Mouse (Mus musculus): Measurements from ENCODE around the gene Galnt7.

The Galnt7 gene

DNA sequence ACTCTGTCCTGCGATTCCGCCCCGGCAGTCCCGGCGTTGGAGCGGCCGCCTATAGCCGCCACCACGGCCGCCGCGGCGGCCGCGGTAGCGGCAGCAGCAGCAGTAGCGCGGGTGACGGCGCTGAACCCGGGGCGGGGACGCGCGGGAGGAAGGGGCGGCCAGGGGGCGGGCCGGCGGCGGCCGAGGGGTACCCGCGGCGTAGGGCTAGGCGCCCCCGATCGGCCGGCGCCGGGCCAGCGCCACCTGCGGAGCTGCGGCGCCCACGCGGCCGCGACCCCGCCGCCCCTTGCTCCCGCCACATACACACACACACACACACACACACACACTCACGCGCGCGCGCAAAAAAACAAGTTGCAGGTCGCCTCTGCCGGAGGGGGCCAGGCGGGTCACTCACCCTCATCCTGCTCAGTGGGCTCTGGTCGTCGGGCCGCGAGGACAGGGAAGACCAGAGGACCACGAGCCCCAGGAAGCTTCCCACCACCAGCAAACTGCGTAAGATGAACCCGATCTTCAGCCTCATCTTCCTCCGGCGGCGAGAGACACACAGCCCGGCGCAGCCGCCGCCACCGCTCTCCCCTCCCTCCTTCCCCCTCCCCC lies at the start of gene Galnt7:
Galnt7 (minus strand) TSS at position 577 of the 600 bp plus-strand sequence.
- DNase-seq (ENCODE audit: low spot score) = peak; percentile 80

DNA sequence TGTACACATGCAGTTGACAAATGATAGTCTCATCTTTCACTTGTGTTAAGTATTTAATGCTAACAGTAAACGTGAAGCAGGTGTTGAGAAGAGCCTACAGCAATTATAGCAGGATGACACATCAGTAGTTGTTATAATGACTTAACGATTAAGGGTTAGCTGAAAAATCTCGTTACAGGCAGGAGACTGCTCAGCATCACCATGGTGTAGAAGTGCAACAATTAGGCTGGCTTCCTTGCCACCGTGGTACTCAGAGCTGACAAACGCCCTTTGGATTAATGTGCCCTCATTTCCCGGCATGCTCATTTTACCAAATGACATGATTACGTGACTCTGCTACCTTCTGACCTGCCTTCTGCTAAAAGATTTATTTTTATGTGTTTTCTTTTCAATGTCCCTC lies 35.8 kb upstream of the Galnt7 start:
- DNase-seq (ENCODE audit: low spot score) = no peak

DNA sequence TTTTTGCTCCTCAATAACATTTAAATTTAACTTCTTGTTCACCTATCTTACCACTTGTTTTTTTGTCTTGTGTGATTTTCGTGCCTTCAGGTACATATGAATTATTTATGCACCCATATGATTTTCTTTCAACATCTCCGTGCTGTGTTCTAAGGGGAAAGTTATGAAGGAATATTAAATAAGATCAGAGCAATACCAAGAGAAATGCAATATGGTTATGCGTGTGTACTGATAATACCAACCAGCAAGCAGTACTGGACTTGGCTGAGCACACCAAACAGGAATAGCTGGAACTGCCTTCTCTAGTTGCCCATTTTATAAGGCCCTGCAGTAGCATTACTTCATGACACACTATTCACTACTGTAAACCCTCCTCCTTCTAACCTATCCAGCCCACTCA lies 33.0 kb upstream of the Galnt7 start:
- no peak for DNase-seq (ENCODE audit: low spot score)

DNA sequence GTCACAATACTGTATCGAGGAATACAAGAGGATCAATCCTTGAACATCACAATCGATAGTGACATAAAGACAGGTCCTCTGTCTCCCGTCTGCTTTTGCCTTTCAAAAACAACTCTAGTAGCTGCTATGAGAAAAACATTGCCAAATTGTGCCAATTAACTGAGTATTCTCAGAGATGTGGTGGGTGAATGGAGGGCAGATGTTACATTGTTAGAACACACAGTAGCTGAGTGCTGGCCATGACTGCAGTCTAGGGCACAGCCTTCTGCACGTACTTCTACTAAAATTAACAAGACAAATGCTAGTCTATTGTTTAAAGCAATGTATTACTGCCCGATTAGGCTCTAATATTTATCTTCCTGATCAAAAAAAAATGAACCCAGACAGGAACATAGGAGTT lies 27.2 kb upstream of the Galnt7 start:
- no peak for DNase-seq (ENCODE audit: low spot score)

DNA sequence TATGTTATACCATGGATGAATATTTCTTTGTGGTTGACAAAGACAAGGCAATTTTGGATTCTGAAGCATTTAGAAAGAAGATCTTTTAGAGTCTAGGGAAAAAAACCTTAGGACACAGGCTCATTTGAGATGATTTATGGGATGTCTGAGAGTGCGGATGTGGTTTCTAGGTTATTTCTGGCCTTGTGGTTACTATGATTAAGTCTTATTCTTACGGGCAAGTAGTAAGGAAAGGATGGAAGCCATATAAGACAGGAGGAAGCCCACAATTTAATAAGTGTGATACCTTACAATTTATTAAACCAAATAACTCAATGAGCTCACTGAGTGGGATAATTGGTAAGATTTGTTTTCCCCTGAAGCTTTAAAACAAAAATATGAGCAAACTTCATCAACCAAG lies 11.3 kb upstream of the Galnt7 start:
- DNase-seq (ENCODE audit: low spot score) = no peak

DNA sequence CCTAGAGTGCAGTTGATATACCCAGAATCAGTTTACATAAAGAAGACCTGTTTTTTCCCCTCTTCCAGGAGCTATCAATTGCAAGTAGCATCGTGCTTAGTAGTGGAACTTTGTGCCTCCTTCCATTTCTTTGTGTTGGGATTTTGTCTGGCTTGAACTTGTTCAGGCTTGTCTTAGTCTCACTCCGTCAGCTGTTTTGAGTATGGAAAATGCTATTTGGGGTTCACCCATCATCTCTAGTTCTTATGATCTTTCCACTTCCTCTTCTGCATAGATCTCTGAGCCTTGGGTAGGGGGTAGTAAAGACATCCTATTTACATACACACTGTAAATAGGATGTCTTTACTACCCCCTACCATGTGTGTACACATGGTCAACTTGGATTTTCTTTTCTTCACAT lies 7.2 kb upstream of the Galnt7 start:
- no peak for DNase-seq (ENCODE audit: low spot score)

DNA sequence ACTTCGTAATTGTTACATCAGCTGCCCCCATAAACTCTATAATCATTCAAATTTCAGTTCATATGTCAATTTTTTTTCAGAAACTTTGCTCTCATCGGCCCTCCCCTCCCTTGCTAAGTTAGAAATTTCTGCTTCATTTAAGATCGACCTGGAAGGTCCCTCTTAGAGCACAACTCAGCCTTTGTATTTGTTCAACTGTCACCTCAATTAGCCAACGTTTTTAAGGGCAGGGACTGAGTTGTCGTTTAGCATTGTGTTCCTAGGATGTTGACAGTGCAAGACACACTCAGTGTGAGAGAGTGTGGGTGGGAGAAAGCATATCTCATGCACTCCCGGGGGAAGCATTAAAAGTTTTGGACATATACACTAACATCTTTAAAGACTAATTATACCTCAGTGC lies 3.6 kb upstream of the Galnt7 start:
- no peak for DNase-seq (ENCODE audit: low spot score)

DNA sequence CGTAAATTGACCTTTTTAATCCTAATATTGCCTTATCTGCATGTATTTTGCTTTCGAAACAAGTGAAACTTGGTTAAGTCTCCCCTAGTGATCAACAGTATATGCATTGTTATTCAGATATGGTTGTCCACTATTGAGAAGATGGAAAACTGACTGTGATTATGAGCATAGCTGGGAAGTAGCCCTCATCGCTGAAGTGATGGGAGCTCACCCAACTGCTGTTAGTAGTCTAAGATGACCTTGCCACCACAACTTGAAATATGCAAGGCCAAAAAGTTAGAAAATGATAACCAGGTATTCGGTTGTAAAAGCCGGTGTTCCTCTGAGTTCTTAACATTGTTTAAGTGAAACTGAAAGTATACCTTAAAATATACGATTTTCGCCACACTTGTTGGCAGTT lies 1.3 kb upstream of the Galnt7 start:
- DNase-seq (ENCODE audit: low spot score) = no peak

DNA sequence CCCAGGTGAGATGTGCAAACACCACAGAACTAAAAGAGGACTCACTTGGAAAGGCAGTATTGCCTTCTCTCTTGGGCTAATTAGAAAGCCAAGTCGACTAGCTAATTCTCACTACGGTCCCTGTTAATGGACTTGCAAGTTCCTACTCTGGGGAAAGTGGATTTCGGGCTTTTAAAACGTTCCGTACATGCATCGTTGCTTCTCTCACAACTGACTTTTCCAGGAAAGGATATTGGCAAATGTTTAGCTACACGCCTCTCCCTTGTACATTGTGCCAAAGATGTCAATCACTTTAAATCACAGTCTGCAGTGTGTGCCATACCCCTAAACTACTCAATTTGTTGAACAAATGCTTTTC lies 915 bp upstream of the Galnt7 start:
- no peak for DNase-seq (ENCODE audit: low spot score)

DNA sequence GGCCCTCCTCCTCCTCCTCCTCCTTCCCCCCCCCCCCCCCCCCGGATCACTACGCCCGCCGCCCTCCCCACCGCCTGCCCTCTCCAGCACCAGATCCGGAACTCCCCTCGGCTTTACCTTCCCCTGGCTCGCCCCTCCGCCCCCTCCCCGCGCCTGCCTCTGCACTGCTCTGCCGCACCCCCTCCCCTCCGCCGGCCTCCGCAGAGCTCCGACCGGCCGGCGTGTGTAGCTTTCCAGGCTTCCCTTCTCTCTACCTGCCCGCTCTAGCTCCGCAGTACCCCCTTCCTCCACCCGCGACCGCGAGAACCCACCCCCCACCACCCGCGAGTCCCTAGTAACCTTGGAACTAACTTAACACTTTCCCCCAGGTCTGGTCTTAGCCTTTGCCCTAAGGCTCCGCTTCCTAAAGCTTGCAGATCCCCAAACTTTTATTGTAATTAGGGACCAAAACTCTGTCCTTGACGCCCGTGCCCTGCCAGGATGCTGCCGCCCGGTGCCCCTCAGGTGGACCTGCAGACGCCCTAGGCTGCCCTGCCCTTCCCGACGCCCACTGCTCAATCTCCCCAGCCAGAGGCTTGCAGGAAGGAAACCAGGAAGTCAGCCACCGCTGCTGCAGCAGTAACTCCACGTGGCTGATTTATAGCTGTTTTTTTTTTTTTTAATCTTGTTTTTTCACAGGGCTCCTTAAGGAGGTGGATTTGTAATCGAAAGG lies 380 bp upstream of the Galnt7 start:
- peak; percentile 48 for DNase-seq (ENCODE audit: low spot score)

DNA sequence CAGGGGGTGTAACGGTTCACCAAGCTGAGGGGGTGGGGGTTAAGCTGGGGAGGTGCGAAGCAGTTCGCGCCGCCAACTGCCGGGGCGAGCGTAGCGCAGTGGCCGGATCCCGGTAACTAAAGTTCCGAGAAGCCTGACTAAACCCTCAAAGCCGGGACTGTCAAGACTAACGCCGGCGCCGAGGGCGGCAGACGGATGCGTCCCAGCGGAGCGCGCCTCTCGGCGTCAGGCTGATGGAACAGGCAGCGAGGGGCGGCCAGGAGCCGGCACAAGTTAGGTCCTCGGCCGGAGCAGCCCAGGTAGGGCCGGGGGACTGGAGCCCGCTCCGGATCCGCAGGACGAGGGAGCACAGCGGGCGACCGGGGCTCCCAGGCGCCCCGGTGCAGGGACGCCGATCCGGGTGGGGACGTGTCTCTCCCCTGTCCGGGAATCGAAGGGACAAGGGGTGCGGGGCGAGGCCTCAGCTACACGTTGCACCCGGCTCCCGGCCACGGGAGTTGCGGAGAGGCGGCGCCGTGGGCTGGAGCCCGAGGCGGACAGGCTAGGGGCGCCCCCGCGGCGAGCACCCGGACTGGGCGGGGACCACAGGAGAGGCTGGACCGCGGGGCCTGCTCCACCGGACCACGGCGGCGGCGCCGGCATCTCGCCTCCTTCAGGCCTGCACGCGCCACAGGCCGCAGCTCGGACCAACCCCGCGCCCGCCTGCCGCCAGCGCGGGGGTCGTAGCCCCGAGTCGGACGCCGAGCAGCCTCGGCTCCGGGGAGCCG lies 960 bp downstream of the Galnt7 start:
- peak; percentile 77 for DNase-seq (ENCODE audit: low spot score)

DNA sequence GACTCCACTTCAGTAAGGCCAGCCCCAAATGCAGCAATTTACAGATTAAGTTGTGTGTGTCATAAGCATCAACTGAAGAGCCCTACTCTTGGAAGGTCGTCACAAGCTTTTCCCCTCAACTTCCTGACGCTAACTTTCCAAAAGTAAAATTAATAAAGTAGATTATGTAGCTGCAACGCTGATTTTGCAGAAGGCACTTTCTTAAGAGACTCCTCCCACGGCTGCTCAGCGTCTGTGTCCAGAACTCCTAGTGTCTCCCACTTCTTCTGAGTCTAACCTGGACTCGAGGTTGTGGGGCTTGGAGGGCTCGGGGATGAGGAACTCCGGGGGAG lies 1.5 kb downstream of the Galnt7 start:
- no peak for DNase-seq (ENCODE audit: low spot score)

DNA sequence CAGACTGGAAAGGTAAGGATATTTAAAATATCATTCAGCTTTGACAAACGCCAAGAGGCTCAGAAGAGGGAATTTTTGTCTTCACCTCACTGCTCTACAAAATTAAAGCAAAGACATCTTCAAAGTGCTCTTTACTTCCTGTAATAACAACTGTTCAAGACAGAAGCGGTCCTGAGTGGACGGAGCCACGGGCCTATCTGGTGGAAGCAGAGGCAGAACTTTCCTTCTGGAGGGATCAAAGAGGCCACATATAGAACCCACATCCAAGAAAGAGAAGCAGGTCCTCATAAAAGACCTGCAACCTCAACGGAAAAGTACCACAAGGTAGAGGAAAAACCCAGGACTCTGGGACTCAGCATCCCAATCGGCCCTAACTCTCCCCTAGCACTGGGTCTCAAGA lies 2.6 kb downstream of the Galnt7 start:
- no peak for DNase-seq (ENCODE audit: low spot score)

DNA sequence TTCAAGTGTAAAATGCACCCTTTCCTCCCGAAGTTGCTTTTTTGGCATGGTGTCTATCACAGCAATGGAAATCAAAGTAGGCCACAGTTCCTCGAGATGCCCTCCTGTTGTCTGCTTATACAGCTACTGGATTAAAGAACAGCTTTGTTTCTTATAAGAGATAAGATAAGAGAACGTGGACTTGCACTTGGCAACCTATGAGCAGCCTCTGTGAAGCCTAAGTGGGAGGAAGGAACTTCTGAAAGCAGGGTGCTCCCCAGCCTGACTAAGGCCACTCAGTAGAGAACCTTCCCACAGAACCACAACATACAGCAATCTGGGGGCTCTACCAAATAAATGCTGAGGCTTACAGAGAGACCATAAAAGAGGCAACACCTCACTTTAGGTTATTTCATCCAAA lies 5.3 kb downstream of the Galnt7 start:
- no peak for DNase-seq (ENCODE audit: low spot score)

DNA sequence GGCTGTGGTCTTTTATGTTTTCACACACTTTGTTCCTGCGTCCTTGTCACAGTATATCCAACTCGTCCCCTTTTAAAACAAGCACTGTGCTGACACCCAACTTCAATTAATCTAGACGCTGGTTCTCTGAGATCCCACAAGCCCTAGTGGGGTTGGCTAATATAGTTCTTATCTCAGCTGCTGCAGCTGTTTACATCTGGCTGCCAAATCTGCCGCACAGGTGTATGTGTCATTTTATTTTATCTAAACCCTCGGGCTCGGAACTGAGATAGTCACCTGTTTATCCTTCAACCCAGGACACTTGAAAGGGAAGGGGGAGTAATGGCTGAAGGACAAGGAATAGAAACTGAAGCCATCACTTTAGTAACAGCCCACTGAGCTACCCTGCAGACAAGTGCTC lies 8.6 kb downstream of the Galnt7 start:
- no peak for DNase-seq (ENCODE audit: low spot score)

DNA sequence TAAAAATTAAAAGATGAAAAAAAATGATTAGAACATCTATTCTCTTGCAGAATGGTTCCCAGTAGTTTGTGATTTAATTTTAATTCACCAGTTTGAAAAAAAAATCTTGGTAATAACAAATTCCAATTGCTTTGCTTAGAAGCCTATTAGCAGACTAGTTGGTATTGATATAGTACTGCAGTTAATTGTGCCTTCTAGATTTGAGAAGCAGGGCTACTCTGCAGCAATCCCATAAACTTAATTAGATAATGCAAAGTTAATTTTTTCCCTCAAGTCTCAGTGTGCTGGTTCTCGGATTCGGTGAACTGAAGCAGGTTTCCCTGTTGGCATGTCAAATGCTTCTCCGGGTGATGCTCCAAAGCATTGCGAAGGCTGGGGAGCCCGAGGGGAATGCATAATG lies 10.1 kb downstream of the Galnt7 start:
- no peak for DNase-seq (ENCODE audit: low spot score)

DNA sequence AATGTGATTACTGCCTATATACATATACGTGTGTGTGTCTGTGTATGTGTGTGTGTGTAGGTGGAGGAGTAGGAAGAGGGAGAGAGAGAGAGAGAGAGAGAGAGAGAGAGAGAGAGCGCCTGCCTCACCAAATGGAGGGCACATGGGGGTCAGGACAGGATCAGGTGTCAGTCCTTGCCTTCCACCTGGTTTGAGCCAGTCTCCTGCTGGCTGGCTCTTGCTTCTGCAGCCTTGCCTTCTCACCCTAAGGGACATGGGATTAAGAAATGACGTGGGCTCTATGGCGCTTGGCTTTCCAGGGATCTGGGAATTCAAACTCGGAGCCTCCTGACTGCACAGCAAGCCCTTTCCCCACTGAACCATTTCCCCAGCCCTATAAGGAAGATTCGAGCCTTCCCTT lies 13.9 kb downstream of the Galnt7 start:
- no peak for DNase-seq (ENCODE audit: low spot score)

DNA sequence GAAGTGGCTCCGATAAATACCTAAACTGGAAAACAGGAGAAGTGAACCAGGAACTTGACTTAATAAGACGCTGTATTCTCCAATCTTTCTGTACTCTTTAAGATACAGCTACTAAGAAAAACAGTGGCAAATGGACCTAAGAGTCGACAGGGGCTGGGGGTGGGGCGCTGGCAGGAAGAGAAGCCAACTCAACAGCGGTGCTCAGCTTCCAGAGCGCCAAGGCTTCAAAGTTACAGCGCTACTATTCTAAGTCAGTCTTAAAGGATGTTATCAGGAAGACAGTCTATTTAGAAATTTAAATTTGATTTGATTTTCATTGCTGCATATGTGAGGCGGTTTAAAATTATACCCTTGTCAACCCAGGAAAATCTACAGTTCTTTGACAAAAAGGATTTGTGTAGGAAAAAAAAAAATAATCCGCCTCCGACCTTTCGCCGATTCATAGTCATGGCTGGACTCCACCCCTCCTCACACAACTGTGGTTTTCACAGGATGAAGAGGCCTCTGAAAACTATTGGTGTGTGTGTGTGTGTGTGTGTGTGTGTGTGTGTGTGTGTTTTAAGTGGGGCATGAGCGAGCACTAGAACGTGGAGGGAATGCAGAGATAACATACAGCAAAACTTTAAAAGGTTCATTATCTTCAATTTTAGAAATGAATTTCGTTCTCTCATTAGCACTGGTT lies 15.1 kb downstream of the Galnt7 start:
- no peak for DNase-seq (ENCODE audit: low spot score)

DNA sequence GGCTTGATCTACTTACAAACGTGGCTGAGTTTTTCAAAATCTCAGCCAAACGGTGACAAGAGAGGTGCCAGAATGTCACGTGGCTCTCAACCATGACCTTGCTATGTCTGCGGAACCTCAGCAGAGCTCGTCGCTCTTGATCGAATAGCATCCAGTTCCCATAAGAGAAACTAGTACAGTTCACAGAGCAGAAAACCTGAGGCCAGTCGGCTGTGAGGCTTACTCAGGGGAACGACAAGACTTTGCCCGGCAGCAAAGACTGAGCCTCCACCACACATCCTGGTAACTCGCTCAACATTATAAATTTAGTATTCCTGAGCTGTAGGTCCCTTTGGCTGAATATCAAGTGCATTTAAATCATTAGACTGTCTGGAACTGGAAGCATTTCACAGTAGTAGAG lies 16.1 kb downstream of the Galnt7 start:
- no peak for DNase-seq (ENCODE audit: low spot score)

DNA sequence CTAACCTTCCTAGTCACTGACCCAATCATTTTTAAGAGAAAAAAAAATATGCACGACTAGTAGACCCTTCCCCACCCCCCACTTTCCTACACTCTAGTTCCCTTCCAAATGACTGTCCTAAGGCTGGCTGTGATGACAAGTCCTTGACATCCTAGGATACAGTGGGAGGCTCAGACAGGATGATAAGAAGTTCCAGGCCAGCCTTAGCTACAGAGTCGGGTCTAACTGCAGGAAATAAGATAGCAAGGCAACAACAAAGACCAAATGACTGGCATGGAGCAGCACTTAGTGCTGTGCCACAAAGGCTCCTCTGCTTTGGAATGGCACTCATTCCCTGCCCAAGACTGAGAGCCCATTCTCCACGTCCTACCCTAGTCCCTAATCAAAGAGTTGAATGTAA lies 16.6 kb downstream of the Galnt7 start:
- no peak for DNase-seq (ENCODE audit: low spot score)

DNA sequence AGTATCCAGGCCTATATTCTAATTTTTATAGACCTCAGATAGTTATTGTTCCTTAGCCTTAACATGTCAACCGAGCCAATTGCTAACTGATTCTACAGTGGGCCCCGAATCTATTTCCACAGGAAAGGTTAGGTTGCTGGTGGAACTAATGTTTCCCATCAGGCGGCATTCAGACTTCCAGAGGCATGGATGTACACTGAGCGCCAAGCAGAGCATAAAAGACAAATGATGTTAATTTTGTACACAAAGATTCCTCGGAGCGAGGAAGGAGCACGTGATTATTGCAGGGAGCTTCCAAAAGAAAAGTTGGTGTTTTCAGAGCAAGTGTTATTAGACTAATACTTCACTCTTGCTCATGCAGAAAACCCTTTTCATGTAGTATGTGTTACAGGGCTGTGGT lies 21.1 kb downstream of the Galnt7 start:
- no peak for DNase-seq (ENCODE audit: low spot score)

DNA sequence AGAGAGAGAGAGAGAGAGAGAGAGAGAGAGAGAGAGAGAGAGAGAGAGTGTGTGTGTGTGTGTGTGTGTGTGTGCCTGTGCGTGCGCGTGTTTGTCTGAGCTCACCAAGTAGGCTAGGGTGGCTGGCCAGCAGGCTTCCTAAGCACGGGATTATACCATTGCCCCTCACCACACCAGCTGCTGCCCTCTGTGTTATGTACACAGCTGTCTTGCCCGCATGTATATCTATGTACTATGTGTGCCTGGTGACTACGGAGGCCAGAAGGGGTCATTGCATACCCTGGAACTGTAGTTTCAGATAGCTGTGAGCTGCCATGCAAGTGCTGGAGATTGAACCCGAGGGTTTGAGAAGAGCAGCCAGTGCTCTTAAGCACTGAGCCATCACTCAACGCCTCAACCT lies 22.7 kb downstream of the Galnt7 start:
- DNase-seq (ENCODE audit: low spot score) = no peak
